Mouse (Mus musculus) left cerebral cortex, postnatal 25 days (tissue): ENCODE measurements around the gene Rad51c. TPM values are rescaled to one million over a fixed set of nuclear protein-coding genes. Genes with fewer than 3 reads are reported as not detected.
A peak's percentile ranks its signal among the peaks of the same experiment; 100 is the strongest.
"Not testable (repeated sequence)": the region's sequence is repeated elsewhere in the genome, so short reads cannot be mapped to it uniquely, and the experiment has no call there.

Experiments
- DNase-seq, 2 experiments: peaks; one replicate each; pipeline ENCODE4 v3.0.0; 2022; ENCODE audit warnings: low spot score in 2 of 2, mixed read lengths in 1 of 2
- intact Hi-C: fragments of 180-260 bp; cut with DNase I; formaldehyde crosslinking; loops from one replicate; pipeline ENCODE4 v1.15.1; 2025
- total RNA-seq, 2 experiments: library from RNA; stranded (reverse); gene quantifications; 2 replicates each; pipeline ENCODE4 v1.2.3; 2021

Gene Rad51c
- total RNA-seq, 2 experiments from 2014 or later = 4.1 TPM

DNA sequence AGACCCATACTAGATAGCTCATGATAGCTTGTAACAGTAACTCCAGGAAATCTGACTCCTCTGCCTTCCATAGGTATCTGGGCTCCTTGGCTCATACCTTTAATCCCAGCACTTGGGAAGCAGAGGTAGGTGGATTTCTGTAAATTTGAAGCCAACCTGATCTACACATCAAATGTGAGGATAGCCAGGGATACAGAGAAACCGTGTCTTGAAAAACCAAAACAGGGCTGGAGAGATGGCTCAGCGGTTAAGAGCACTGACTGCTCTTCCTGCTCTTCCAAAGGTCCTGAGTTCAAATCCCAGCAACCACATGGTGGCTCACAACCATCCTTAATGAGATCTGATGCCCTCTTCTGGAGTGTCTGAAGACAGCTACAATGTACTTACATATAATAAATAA, 30.4 kb upstream of the Rad51c start:
- DNase-seq, intact Hi-C loops: not testable (repeated sequence)

GRCm38 (mm10) chr11:87432933-87433669, 28.3 kb upstream of the Rad51c start:
- intact Hi-C loops = no loop called here
- DNase-seq = no peak

GRCm38 (mm10) chr11:87432447-87432846, 27.7 kb upstream of the Rad51c start:
- intact Hi-C loops = no loop called here

DNA sequence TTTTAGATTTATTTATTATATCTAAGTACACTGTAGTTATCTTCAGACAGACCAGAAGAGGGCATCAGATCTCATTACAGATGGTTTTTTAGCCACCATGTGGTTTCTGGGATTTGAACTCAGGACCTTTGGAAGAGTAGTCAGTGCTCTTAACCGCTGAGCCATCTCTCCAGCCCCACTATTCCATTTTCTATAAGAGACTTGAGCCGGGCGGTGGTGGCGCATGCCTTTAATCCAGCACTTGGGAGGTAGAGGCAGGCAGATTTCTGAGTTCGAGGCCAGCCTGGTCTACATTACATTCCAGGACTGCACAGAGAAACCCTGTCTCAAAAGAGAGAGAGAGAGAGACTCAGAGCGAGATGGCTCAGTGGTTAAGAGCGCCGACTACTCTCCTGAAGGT, 27.1 kb upstream of the Rad51c start:
- DNase-seq = not testable (repeated sequence)
- intact Hi-C loops = loop anchor here (2.0 kb wide), 1 partner anchor 73 kb away; no protein-coding TSS in a partner anchor

More at GRCm38 (mm10) chr11:87432447-87432846, 27.7 kb upstream of the Rad51c start:
- DNase-seq = no peak

DNA sequence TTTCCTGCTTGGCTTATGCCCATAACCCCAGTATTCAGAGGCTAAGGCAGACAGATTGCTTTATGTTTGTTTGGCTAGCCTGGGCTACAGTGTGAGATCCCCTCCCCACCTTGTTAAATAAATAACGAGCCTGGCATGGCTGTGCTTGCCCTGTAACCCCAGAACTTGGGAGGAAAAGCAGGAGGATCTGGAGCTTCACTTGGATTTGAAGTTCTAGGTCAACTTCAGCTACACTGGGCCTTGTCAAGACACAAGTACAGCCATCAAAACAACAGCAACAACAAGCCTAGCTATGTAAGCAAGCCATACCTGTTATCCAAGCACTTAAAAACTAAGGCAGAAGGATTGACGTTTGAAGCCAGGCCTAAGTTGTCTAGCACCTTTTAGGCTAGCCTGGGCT, 25.6 kb upstream of the Rad51c start:
- intact Hi-C loops = loop anchor here (2.0 kb wide), 1 partner anchor 74 kb away; no protein-coding TSS in a partner anchor
- DNase-seq = no peak

- DNase-seq = no peak
- intact Hi-C loops = loop anchor here (5.0 kb wide), 1 partner anchor 43 kb away; no protein-coding TSS in a partner anchor
Observed at GRCm38 (mm10) chr11:87429363-87429762, 24.6 kb upstream of the Rad51c start.

GRCm38 (mm10) chr11:87428051-87428673, 23.4 kb upstream of the Rad51c start:
- intact Hi-C loops = loop anchor here (5.0 kb wide), 1 partner anchor 44 kb away; no protein-coding TSS in a partner anchor
- DNase-seq = no peak

GRCm38 (mm10) chr11:87427273-87428050, 22.7 kb upstream of the Rad51c start:
- intact Hi-C loops = loop anchor here (2.0 to 5.0 kb wide), 2 partner anchors 15 to 45 kb away; no protein-coding TSS in a partner anchor
- DNase-seq = no peak

GRCm38 (mm10) chr11:87426450-87427250, 21.9 kb upstream of the Rad51c start:
- intact Hi-C loops = loop anchor here (2.0 to 5.0 kb wide), 2 partner anchors 16 to 46 kb away; no protein-coding TSS in a partner anchor
- DNase-seq = peak; percentile 74 to 93

DNA sequence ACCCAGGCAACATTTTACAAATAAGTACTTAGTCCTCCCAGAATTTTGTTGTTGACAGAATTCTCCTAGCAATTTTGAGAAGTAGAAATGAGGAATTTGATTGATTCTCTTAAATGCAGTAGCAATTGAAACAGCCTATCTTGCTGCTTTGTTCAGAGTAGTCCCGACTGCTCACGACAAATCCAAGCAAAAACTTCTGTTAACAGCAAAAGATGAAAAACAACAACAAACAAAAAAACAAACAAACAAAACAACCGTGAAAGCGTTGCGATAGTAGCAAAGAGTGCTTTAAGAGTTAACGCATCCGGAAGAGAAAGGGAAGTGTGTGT, 21.3 kb upstream of the Rad51c start:
- intact Hi-C loops = loop anchor here (2.0 to 5.0 kb wide), 2 partner anchors 17 to 46 kb away; no protein-coding TSS in a partner anchor
- no peak for DNase-seq

DNA sequence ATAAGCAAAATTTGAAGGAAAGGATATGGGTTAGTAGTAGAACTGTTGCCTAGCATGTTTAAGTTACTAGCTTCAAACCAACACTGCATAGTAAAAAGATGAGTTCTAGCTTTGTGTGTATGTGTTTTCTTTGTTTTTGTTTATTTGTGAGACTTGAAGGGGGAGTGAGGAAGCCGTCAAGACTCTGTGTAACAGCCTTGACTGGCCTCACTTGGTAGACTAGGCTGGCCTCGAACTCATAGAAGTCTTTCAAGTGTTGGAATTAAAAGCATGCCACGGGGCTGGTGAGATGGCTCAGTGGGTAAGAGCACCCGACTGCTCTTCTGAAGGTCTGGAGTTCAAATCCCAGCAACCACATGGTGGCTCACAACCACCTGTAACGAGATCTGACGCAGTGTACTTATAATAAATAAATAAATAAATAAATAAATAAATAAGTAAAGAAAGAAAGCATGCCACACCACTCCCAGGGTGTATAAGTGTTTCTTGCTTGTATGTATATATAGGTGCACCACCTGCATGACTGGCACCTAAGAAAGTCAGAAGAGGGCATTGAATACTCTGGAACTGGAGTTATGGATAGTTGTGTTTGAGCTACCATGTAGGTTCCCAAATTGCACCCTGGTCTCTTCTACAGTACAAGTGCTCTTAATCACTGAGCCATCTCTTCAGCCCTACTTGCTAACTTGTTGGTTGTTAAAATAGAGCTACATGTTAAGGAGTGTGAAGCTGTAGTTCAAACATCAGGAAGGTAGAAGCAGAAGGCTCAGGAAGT, 19.0 kb upstream of the Rad51c start:
- DNase-seq = no peak
- intact Hi-C loops = no loop called here

GRCm38 (mm10) chr11:87422511-87423340, 18.0 kb upstream of the Rad51c start:
- DNase-seq = peak; percentile 83 to 97
- intact Hi-C loops = loop anchor here (1.0 kb wide), 1 partner anchor 18 kb away; the partner anchor contains the start of gene Rad51c

DNA sequence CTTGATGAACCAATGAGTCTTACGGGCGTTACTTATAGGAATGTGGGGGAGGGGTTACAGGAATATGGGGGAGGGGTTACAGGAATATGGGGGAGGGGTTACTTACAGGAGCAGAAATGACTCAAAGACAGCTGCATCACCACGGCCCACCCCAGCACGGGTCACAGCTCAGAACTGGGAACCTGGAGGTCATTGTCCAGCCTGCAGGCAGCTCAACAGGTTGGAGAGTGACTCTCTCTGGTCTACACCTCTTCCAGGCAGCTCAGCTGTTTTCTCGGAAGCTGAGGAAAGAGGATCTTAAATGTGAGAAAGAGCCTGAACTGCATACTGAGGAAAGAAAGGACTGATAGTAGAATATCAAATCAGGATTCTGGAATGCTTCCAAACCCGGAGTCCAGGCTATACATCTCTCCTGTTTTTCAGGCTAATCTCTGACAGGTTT, 17.0 kb upstream of the Rad51c start:
- no peak for DNase-seq
- intact Hi-C loops = loop anchor here (1.0 kb wide), 1 partner anchor 17 kb away; the partner anchor contains the start of gene Rad51c

DNA sequence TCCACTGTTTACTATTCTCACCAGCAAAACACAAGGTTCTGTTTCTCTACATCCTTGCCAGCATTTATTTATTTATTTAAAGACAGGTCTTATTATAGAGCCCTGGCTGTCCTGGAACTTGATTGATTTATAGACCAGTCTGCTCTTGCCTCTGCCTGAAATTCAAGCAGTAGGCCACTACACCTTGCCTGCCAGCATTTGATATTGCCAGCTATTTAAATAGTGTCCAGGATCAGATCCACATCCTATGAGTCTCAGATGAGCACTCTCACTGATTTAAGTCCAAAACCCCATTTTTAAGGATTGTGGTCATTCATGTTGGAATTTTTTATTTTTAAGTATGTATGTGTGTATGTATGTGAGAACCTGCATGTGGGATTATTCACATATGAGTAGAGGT, 16.1 kb upstream of the Rad51c start:
- intact Hi-C loops = no loop called here
- no peak for DNase-seq

GRCm38 (mm10) chr11:87416120-87416519, 11.4 kb upstream of the Rad51c start:
- intact Hi-C loops = no loop called here
- DNase-seq = no peak

DNA sequence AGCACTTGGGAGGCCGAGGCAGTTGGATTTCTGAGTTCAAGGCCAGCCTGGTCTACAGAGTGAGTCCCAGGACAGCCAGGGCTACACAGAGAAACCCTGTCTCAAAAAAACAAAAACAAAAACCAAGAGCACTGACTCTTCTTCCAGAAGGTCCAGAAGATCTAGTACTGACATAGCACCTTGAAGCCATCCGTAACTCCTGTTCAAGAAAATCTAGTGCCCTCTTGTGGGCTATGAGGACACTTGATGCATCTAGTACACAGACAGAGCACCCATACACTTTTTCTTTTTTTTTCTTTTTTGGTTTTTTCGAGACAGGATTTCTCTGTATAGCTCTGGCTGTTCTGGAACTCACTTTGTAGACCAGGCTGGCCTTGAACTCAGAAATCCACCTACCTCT, 8.7 kb upstream of the Rad51c start:
- DNase-seq, intact Hi-C loops: not testable (repeated sequence)

DNA sequence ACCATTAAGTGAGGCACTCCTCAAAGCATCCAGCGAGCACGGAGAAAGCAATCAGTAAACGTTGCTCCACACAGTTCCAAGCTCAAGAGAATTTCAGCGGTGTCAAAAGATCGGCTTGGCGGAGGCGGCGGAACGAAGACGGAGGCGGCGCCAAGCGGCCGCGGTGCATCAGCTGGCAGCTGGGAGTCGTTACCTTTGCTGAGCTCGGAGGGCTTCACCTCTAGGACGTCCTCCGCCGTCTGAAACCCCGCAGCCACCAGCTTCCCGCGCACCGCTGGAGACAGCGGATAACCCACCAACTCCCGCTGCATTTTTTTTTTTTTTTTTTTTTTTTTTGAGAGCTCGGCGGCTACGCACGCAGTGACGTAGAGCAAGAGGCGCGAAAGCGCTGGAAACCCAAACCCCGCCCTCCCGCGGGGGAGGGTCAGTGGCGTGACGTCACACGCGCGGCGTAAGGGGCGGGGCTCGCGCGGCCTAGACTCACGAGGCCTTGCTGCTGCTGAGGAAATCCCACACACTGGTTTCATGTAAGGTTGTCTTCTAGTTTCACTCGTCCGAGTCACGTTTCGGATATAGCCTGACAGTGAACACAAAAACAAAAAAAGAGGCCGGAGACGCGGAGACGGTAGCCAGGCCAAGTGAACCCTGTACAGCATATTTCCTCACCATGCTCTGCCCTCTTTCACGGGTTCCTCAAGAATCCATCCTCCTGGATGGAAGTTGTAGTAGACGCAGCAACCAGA, 472 bp downstream of the Rad51c start:
- DNase-seq = peak; percentile 96 to 97
- intact Hi-C loops = loop anchor here (1.0 kb wide), 1 partner anchor 18 kb away; no protein-coding TSS in a partner anchor
